Mouse (Mus musculus): ENCODE data around the gene Cish.

Cish gene

GRCm38 (mm10) chr9:107271177-107271938 lies 24.5 kb upstream of the Cish start:
- Histone ChIP-seq H3K9me3 (ENCODE audit: low read length) (no peaks in the 10 kb centered on the region), H3K27me3 (ENCODE audit: insufficient read depth, low read length) (no peaks in the 10 kb centered on the region), H3K36me3 (ENCODE audit: insufficient read depth, low read length) (peaks cover 25% of the 10 kb centered on the region), H3K4me3 (replicated peaks; ENCODE audit: low read length) (no peak overlapping the region), H3K4me1 (replicated peaks; ENCODE audit: low read depth, low read length) (peaks cover 67% of the 10 kb centered on the region)
- TF ChIP-seq POU5F1 (IDR thresholded peaks at IDR 0.05; ENCODE audit: borderline replicate concordance, low read length) (no peak), NANOG (IDR thresholded peaks at IDR 0.05; ENCODE audit: borderline replicate concordance, low read length) (no peak), CTCF (conservative IDR thresholded peaks at IDR 0.05; ENCODE audit: low read length) (no peak)

GRCm38 (mm10) chr9:107272284-107272683 lies 23.5 kb upstream of the Cish start:
- no peaks in the 10 kb centered on the region for H3K27me3 ChIP-seq (ENCODE audit: insufficient read depth, low read length)
- no peaks in the 10 kb centered on the region for H3K9me3 ChIP-seq (ENCODE audit: low read length)
- no peak for TF ChIP-seq CTCF (conservative IDR thresholded peaks at IDR 0.05; ENCODE audit: low read length)
- TF ChIP-seq POU5F1 (IDR thresholded peaks at IDR 0.05; ENCODE audit: borderline replicate concordance, low read length) = no peak
- TF ChIP-seq NANOG (IDR thresholded peaks at IDR 0.05; ENCODE audit: borderline replicate concordance, low read length) = no peak
- no peak overlapping the region for H3K4me3 ChIP-seq (replicated peaks; ENCODE audit: low read length)
- H3K36me3 ChIP-seq (ENCODE audit: insufficient read depth, low read length) = peaks cover 28% of the 10 kb centered on the region
- H3K4me1 ChIP-seq (replicated peaks; ENCODE audit: low read depth, low read length) = peaks cover 69% of the 10 kb centered on the region

GRCm38 (mm10) chr9:107273184-107273583 lies 22.6 kb upstream of the Cish start:
- Histone ChIP-seq H3K9me3 (ENCODE audit: low read length) (no peaks in the 10 kb centered on the region), H3K4me1 (replicated peaks; ENCODE audit: low read depth, low read length) (peaks cover 69% of the 10 kb centered on the region), H3K27me3 (ENCODE audit: insufficient read depth, low read length) (no peaks in the 10 kb centered on the region), H3K36me3 (ENCODE audit: insufficient read depth, low read length) (peaks cover 29% of the 10 kb centered on the region), H3K4me3 (replicated peaks; ENCODE audit: low read length) (no peak overlapping the region)
- TF ChIP-seq NANOG (IDR thresholded peaks at IDR 0.05; ENCODE audit: borderline replicate concordance, low read length) (no peak), POU5F1 (IDR thresholded peaks at IDR 0.05; ENCODE audit: borderline replicate concordance, low read length) (no peak), CTCF (conservative IDR thresholded peaks at IDR 0.05; ENCODE audit: low read length) (no peak)

GRCm38 (mm10) chr9:107274751-107275150 lies 21.1 kb upstream of the Cish start:
- no peak overlapping the region for H3K4me3 ChIP-seq (replicated peaks; ENCODE audit: low read length)
- TF ChIP-seq NANOG (IDR thresholded peaks at IDR 0.05; ENCODE audit: borderline replicate concordance, low read length) (no peak), CTCF (conservative IDR thresholded peaks at IDR 0.05; ENCODE audit: low read length) (no peak), POU5F1 (IDR thresholded peaks at IDR 0.05; ENCODE audit: borderline replicate concordance, low read length) (no peak)
- H3K9me3 ChIP-seq (ENCODE audit: low read length) = no peaks in the 10 kb centered on the region
- H3K27me3 ChIP-seq (ENCODE audit: insufficient read depth, low read length) = no peaks in the 10 kb centered on the region
- peaks cover 83% of the 10 kb centered on the region for H3K4me1 ChIP-seq (replicated peaks; ENCODE audit: low read depth, low read length)
- H3K36me3 ChIP-seq (ENCODE audit: insufficient read depth, low read length) = peaks cover 36% of the 10 kb centered on the region

- Histone ChIP-seq H3K4me3 (replicated peaks; ENCODE audit: low read length) (no peak overlapping the region), H3K9me3 (ENCODE audit: low read length) (no peaks in the 10 kb centered on the region), H3K36me3 (ENCODE audit: insufficient read depth, low read length) (peaks cover 34% of the 10 kb centered on the region), H3K27me3 (ENCODE audit: insufficient read depth, low read length) (no peaks in the 10 kb centered on the region), H3K4me1 (replicated peaks; ENCODE audit: low read depth, low read length) (peaks cover 82% of the 10 kb centered on the region)
- TF ChIP-seq CTCF (conservative IDR thresholded peaks at IDR 0.05; ENCODE audit: low read length) (no peak), POU5F1 (IDR thresholded peaks at IDR 0.05; ENCODE audit: borderline replicate concordance, low read length) (no peak), NANOG (IDR thresholded peaks at IDR 0.05; ENCODE audit: borderline replicate concordance, low read length) (no peak)
These were observed 20.1 kb upstream of the Cish start for GRCm38 (mm10) chr9:107275710-107276109.

GRCm38 (mm10) chr9:107277603-107278002 lies 18.2 kb upstream of the Cish start:
- H3K27me3 ChIP-seq (ENCODE audit: insufficient read depth, low read length) = no peaks in the 10 kb centered on the region
- no peaks in the 10 kb centered on the region for H3K9me3 ChIP-seq (ENCODE audit: low read length)
- peak overlapping the region; percentile 63; the same call in 1 of the 2 replicates for H3K4me3 ChIP-seq (replicated peaks; ENCODE audit: low read length)
- H3K4me1 ChIP-seq (replicated peaks; ENCODE audit: low read depth, low read length) = peaks cover 82% of the 10 kb centered on the region
- TF ChIP-seq NANOG (IDR thresholded peaks at IDR 0.05; ENCODE audit: borderline replicate concordance, low read length) = no peak
- no peak for TF ChIP-seq POU5F1 (IDR thresholded peaks at IDR 0.05; ENCODE audit: borderline replicate concordance, low read length)
- no peak for TF ChIP-seq CTCF (conservative IDR thresholded peaks at IDR 0.05; ENCODE audit: low read length)
- peaks cover 34% of the 10 kb centered on the region for H3K36me3 ChIP-seq (ENCODE audit: insufficient read depth, low read length)

- Histone ChIP-seq H3K27me3 (ENCODE audit: insufficient read depth, low read length) (no peaks in the 10 kb centered on the region), H3K36me3 (ENCODE audit: insufficient read depth, low read length) (peaks cover 34% of the 10 kb centered on the region), H3K4me3 (replicated peaks; ENCODE audit: low read length) (peak overlapping the region; percentile 63), H3K4me1 (replicated peaks; ENCODE audit: low read depth, low read length) (peaks cover 83% of the 10 kb centered on the region), H3K9me3 (ENCODE audit: low read length) (no peaks in the 10 kb centered on the region)
- no peak for TF ChIP-seq NANOG (IDR thresholded peaks at IDR 0.05; ENCODE audit: borderline replicate concordance, low read length)
- TF ChIP-seq POU5F1 (IDR thresholded peaks at IDR 0.05; ENCODE audit: borderline replicate concordance, low read length) = no peak
- TF ChIP-seq CTCF (conservative IDR thresholded peaks at IDR 0.05; ENCODE audit: low read length) = no peak
These were observed 17.7 kb upstream of the Cish start for GRCm38 (mm10) chr9:107278126-107278525.

GRCm38 (mm10) chr9:107278527-107279377 lies 17.1 kb upstream of the Cish start:
- Histone ChIP-seq H3K36me3 (ENCODE audit: insufficient read depth, low read length) (peaks cover 35% of the 10 kb centered on the region), H3K4me1 (replicated peaks; ENCODE audit: low read depth, low read length) (peaks cover 82% of the 10 kb centered on the region), H3K9me3 (ENCODE audit: low read length) (no peaks in the 10 kb centered on the region), H3K4me3 (replicated peaks; ENCODE audit: low read length) (peak overlapping the region; percentile 63), H3K27me3 (ENCODE audit: insufficient read depth, low read length) (no peaks in the 10 kb centered on the region)
- TF ChIP-seq CTCF (conservative IDR thresholded peaks at IDR 0.05; ENCODE audit: low read length) (no peak), POU5F1 (IDR thresholded peaks at IDR 0.05; ENCODE audit: borderline replicate concordance, low read length) (no peak), NANOG (IDR thresholded peaks at IDR 0.05; ENCODE audit: borderline replicate concordance, low read length) (no peak)

Data from E14TG2a.4 (cell line).